Mouse (Mus musculus): ENCODE measurements around the gene Prkar1a.

DNA sequence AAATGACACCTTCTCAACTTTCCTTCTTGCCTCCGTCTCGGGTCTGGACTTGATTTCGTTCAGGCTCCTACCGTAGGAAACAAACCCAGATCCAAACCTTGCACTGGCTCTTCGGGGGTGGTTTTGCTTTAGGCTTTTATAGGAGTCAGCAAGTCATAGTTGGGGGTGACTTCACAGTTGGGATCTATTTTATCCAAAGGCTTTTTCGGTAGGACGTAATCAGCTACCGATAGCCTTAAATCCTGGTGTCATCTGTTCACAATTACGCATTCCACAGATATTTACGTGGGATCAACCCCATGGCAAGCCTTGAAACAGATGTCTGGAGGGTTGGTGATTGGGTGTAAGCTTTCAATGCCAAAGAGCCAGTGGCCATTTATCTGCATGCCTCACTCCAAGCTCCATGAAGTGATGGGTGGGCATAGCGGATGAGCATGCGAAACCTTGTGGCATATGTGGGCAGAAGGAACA is 66.1 kb downstream of the Prkar1a start:
- no peak for TF ChIP-seq CTCF (IDR thresholded peaks at IDR 0.05; ENCODE audit: borderline replicate concordance, insufficient read depth, low read length)
- no peak for TF ChIP-seq POLR2A (IDR thresholded peaks at IDR 0.05; ENCODE audit: low read depth, low read length)
